Mouse (Mus musculus): ENCODE measurements at regions not wholly inside any gene's neighbourhood (a gene's known extent, or its start where the extent isn't known, plus 50 kb on each side); places are given as distances from the start of the nearest gene placed in this dataset.

DNA sequence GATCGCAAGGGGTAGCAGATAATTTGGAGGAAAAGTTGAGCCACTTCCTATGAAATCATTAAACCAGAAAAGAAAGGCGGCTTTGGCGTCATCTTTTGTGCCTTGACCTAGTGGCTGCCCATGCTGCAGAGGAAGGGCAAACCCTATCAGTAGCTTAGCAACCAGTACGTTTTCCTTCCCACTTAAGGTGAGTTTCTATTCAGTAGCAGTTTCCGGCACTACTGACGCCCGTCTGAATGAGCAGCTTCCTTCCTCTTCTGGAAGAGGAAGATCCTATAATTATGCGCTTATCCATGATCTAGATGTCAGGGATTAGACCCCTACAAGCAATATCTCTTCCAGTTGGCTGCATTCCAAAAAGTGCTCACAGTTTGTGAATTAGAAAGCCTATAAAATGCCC lies 360.0 kb upstream of the Adamts5 start:
- TF ChIP-seq CTCF (IDR thresholded peaks at IDR 0.05; ENCODE audit: low read depth), result no peak
- no peak for TF ChIP-seq EP300 (IDR thresholded peaks at IDR 0.05; ENCODE audit: low read depth)

All from liver, embryonic 14.5 days (tissue).